Mouse (Mus musculus) right cerebral cortex, postnatal 4 days (tissue): ENCODE measurements around the gene Tmem19.

ENCODE experiments used
- DNase-seq: peaks from one replicate; pipeline ENCODE4 v3.0.0-alpha.2; 2022

Gene Tmem19

DNA sequence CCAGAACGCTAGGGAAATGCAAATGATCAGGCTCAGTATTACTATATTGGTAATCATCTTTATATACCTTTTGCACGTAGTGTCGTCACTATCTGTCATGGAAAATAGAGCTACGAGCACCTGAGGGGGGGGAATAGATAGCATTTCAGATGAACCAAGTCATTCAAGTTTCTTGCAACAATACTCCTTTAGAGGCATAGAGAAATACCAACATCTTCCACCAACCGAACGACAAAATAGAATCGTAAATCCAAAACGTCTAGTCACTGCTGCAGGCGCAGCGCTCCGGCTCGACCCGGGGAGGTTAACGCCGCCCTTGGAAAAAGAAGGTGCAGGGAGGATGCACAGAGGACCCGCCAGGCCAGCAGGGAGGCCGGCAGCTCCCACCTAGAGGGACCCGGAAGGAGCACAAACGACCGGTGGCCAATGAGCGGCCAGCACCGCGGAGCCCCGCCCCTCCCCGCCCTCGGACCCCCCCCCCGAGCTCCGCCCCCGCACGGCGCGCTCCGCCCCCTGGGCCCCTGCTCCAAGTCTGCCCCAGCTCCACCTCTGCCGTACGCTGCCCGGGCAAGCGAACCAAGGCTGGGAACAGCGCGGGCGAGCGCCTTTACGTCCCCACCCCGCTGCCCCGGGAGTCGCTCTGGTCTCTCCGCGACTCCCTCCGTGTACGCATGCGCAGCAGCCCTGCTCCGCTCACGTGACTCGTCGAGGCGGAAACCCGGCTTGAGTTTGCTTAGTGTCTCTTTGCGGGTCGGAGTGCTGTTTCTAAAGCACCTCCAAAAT is at the start of gene Tmem19:
Tmem19 (minus strand) TSS at position 662 of the 783 bp plus-strand sequence.
- peak; percentile 97 for DNase-seq

DNA sequence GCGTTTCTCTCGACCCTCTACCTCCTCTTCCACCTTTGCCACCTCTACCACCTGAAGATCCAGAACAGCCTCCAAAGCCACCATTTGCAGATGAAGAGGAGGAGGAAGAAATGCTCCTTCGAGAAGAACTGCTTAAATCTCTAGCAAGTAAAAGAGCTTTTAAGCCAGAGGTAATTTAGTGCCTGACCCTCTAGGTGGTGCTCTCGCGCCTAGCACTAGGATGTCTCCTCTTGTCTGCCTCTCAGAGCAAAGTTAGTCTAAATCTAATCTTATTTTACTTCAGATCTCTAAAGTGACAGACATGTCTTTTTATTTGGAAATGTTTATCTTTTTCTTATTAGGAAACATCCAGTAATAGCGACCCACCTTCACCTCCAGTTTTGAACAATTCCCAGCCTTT is 44.1 kb upstream of the Tmem19 start:
- peak; percentile 77 for DNase-seq

DNA sequence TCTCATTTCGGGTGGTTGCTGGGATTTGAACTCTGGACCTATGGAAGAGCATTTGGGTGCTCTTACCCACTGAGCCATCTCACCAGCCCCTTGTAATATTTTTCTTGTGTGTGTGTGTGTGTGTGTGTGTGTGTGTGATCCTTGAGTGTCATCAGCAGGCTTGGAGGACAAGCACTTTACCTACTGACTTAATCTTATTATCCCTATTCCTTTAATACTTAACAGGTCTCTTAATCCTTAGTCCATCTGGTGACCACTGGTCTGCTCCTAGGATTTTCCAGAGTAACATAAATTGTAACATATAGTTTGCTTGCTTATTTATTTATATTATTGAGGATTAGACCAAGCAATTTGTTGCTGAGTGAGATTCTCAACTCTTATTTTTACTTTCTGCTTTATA is 29.6 kb upstream of the Tmem19 start:
- no peak for DNase-seq

DNA sequence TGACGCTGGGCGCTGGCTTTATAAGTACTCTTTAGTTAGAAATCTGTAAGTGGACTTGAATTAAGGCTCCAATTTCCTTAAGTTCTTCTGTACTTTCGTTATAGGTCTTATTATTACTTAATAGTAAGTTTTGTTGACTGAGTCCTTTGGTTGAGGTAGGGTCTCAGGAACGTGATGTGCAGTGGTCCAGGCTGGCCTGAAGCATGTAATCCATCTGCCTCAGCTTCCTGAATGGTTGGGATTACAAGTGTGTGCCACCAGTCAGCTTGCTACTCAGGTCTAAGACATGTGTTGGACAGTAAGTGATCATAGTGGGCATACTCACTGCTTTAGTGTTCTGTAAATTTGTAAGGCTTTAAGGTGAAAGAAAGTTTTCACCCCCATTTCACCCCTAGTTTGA is 28.8 kb upstream of the Tmem19 start:
- DNase-seq: no peak

DNA sequence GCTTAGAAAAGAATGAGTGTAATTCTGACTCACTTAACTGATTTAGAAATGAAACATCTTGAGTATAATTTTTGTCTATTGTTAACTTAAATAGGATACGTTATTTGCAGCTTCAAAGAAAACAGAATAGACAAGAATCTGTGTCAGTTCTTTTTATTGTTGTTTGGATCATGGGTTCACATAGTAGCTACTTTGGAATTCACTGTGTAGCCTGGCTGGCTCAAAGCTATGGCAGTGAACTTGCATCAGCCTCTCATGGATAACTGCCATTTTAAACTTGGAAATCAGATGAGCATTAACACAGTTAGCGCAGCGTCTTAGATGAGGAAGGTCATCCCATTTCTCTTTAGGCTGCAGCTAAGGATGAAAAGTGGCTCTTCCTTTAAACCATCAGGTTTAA is 25.6 kb upstream of the Tmem19 start:
- no peak for DNase-seq

DNA sequence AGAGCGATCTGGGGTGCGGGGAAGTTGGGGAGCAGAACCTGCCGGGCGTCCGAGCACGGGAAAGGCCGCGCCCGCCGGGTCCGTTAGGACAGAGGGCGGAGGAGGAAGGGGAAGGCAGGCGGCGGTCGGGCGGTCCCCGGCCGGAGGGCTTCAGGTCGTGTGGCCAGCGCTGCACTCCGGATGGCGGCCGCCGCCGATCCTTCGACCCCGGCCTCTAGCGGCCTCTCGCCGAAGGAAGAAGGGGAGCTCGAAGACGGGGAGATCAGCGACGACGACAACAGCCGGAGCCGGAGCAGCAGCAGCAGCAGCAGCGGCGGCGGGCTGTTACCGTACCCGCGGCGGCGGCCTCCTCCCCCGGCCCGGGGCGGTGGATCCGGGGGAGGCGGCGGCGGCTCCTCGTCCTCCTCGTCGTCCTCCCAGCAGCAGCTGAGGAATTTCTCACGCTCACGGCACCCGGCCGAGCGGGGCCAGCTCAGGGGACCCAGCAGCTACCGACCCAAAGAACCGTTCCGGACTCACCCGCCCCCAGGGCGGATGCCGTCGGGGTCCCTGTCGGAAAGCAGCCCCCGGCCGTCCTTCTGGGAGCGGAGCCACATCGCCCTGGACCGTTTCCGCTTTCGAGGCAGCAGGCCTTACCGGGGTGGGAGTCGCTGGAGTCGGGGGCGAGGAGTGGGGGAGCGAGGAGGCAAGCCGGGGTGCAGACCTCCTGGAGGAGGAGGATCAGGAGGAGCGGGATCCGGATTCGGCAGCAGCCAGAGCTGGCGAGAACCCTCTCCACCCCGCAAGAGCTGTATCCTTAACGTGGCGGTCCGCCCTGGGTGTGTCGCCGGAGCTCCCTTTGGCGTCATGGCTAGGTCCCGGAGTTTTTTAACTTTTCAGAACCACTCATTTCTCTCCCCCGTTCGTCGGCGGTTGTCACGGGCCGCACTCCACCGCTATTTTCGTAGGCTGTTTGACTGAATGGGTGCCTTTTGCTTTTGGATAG is 23.0 kb upstream of the Tmem19 start:
- peak; percentile 49 for DNase-seq

DNA sequence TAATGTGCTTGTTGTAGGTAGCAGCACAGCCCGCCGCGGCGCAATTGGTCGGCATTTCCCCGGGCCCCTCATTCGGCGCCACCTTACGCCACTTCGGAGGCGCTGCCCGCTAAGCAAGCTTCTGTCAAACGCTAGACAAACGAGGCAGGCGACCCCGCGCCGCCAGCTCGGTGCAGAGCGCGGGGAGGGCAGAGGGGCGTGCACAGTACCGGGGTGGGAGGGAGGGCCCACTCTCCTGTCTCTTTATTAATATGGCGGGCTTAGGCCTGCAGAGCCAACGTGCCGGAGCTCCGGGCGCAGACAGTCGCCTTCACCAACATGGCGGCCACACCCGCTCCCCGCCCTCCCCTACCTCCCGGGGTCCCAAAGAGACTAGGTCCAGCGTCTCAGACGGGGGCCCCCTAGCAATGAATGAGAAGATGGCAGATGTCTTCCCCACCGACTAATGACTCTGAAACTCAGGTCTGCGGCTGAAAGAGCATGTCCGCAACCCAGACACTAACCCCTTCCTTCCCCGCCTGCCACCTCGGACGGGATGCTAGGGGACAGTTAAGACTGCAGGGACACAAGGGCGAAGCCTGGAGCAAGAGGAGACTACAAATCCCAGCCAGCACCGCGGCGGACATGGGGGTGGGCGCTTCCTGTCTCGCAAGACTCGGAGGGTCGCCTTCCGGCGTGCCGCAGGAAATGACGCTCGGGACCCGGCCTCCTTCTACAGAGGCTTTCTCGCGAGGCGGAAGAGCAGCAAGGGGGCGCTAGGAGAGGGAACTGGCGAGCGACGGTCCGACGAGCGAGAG is 22.1 kb upstream of the Tmem19 start, which contains the start of the genes Thap2 and Zfc3h1:
Thap2 (minus strand) TSS at position 223 of the 797 bp plus-strand sequence.
Zfc3h1 (plus strand) TSS at position 739 of the 797 bp plus-strand sequence.
- DNase-seq: peak; percentile 96

DNA sequence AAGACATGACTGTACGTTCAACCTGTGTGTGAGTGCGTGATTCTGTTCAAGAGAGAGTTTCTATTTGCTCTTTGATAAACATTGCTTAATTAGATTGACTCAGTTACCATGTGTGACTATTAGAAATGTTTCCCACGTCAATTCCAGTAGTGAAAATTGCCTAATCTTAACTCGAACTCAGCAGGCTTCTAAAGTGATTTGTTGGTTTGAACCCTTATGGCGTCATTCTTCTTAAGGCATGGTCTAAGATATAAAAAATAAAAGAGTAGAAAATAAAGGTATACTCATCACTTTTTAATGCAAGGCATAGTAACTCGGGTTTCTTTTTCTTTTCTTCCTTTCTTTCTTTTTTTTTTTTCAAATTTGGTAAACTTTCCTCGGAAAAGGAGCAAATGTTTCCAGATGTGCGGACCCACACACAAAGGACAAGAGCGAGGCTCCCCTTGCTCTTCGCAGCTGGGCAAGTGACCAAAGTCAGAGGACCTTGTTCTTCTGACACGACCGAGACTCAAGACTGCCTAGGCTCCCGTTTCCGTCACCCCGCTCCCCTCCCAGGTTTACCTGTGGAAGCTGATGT is 21.4 kb upstream of the Tmem19 start:
- DNase-seq: no peak

DNA sequence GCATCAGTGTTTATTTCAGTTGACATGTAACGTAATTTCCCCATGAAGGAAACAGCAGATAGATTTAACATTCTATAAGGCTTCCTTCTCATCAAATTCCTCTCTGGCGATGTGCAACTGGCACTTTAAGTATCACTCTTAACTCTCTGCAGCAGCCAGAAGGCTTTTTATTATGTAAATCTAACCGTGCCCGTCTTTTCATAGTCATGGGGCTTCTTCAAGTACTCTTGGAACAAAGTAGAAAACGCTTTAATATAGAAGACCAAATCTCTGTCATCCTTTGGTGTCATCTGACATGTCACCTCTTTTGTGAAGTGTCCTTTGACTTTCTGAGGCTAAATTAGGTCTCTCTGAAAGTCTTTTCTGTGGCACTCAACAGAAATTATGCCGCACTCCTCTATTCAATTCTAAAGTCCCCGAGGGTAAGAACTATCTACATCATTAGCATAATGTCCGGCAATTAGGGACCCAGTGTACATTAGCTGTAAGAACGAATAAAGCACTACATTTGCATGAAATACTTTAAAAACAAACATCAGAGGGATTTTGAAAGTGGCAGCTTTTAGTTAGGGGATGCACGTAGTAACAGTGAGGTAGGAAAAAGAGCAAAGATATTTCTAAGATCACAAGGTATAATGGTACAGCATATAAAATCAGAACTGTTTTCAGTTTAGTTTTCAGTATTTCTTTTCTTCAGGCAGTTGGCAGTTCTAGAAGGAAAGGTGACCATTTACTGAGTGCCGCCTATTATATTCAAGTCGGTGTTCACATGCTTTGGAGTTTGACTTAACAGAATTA is 20.7 kb upstream of the Tmem19 start:
- DNase-seq: no peak

DNA sequence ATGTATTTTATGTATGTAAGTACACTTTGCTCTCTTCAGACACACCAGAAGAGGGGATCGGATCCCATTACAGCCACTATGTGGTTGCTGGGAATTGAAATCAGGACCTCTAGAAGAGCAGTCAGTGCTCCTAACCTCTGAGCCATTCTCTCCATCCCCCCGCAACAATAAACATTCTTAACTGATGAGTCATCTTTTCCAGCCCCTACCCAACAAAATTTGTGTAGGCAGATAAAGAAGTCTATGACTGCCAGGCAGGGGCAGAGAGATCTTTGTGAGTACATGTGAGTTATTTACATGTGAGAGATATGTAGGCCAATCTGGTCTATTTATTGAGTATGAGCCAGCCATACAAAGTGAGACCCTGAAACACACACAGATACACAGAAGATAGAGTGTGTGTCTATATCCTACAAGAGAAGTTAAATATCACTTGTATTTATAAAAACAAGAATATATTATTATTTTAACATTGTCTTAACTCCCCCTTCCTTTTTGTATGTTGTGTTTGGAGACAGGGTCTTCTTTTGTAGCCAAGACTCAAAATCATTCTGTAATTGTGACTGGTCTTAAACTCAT is 19.3 kb upstream of the Tmem19 start:
- no peak for DNase-seq

DNA sequence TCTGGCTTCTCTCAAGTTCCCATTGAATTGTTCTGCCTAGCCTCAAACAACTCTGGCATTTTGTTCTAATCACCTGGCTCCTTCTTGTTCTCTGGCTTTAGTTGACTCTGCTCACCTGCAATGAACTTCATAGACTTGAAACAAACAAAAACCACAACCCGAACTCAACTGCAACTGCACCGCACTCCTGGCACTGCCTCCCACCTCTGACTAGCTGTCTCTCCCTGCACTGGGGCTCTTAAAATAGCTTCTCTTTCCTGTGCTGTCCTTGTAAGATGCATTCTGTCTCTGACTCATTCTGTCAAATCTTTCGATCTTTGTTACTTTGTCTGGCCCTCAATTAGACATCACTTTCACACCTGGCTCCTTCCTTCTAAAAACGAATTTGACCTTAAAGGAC is 850 bp upstream of the Tmem19 start:
- no peak for DNase-seq

DNA sequence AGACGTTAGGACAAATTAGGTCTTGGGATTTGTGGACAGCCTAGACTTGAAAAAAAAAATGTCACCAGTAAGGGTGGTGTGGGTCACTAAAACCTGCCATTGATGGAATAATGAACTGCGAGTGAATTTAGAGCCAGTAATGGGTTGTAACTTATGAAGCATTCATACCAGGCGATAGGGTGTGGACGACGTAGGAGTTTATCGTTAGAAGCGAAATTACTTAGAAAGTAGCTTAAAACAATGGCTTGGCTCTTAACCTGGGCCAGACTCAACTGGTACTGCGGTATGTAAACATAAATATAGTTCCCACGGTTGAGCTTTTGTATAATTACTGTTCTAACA is 293 bp upstream of the Tmem19 start:
- DNase-seq: no peak

DNA sequence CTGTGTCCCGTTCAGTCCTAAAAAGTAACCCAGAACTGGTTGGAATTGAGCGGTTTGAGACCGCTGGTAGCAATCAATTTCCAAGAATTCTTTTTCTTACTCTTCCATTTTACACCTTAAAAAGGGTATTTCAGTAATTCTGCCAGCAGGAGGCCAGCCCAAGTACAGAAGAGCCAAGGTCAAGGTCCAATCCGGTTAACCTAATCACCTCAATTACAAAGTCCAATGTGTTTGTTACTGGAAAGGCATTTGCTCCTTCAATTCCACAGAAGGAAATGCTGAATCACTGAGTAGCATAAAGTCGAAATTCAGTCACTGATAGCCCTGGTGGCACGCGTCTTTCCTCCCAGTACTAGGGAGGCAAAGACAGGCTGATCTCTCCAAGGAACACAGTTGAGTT is 3.2 kb downstream of the Tmem19 start:
- DNase-seq: no peak

DNA sequence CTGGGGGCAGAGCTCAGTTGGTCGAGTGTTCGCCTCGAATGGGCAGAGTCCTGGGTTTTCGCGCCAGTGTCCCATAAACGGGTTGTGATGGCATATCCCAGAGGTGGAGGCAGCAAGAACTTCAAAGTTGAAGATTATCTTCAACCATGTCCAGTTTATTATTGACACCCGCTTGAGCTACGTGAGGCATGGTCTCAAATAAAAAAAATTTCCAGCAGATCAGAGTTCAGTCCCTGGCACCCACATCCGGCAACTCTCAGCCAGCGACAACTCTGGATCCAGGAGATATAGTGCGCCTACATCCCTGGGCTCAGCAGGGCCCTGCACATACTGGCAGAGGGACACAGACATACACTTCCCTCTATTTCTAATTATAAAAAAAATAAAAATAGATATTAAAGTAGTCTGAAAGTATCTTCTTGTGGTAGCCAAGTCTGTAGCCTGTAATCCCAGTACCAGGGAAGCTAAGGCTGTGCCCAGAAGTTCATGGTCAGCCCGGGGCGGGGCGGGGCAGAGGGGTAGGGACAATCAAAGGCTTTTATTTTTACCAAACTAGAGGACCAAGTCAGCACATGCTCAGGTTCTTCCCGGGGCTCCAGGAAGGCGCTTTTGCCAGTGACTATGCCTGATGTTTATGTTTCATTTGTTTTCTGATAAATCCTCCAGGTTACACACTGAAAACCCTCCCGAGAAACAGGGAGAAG is 3.9 kb downstream of the Tmem19 start:
- no peak for DNase-seq

DNA sequence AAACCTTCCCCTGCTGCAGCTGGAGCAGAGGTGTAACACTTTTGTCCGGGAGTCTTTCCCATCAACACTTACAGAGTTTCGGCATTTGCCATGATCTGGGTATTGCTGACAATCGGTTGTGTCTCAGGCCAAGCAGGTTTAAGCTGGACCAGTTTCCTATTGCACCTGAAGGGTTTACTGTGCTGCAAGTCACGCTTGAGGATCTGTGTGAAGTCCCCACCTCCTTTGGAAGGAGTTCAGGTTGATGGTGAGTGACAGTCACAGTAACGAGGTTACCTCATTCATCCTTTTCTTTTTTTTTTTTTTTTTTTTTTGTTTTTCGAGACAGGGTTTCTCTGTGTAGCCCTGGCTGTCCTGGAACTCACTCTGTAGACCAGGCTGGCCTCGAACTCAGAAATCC is 6.2 kb downstream of the Tmem19 start:
- no peak for DNase-seq

DNA sequence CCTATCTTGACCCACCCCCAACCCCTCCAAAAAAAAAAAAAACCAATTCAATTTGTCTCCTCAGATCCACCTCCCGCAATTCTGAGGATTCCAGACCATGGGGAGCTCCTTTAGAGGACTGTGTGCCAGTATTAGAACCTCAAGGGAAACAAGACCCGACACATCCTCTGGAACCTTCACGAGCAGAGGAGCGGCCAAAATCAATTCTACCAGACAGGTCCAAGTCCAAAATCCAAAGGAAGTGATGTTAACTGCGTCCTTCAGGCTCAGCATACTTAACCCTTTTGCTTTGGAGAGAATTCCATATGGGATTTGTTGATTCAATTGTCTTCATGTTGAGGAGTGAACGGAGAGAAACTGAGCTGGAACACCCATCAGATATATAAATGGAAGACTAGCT is 7.3 kb downstream of the Tmem19 start:
- no peak for DNase-seq

DNA sequence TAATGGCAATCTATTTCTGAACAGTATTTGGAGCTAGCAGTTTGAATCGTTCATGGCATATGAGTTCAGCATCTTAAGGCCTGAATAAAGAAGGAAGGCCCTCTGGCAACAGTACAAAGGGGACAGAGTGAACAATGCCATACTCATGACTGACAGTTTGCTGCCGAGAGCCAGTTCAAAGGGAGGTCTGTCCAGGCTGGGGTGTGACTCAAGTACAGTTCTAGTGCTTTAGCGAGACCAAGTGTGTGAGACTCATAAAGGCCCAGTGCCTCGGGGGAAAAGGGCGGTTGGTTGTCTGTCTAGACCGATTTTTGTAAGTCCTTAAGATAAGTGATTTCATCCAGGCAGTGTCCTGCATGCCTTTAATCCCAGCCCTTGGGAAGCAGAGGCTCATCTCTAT is 7.7 kb downstream of the Tmem19 start:
- no peak for DNase-seq

DNA sequence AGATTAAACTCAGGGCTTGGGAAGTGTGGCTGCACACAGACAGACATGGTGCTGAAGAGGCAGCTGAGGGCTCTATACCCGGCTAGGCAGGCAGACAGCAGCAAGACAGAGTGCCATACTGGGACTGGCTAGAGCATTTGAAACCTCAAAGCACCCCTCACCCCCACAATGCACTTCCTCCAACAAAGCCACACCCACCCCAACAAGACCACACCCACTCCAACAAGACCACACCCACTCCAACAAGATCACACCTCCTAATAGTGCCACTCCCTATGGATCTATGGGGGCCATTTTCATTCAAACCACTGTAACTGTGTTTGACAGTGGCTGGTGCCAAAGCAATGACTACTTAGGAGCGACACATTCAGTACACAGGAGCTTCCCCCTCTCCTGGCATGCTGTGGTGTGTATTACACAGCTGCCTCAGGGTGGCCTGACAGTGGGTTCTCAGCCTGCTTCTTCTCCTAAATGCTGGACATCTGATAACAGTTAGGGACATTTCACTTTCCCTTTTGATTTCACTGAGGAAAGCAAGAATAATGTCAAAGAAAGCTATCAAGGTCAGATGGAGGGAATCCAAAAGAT is 11.4 kb downstream of the Tmem19 start:
- no peak for DNase-seq

DNA sequence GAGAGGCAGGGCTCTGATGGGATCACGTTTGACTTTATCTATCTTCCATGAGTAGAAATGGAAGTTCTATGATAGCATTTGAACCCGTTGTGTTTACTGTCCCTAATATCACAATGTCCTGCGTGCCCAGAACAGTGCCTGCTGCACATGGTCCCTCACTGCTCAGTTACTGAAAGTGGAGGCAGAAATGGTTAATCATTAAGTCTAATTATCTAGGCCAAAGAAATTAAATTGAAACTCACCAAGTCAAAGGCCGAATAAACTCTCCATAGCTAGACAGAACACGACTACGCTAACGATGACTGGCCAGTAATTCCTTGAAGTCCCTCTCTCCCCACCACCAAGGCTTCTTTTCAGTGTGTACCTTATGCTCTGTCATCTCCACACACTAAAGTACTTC is 12.8 kb downstream of the Tmem19 start:
- no peak for DNase-seq

DNA sequence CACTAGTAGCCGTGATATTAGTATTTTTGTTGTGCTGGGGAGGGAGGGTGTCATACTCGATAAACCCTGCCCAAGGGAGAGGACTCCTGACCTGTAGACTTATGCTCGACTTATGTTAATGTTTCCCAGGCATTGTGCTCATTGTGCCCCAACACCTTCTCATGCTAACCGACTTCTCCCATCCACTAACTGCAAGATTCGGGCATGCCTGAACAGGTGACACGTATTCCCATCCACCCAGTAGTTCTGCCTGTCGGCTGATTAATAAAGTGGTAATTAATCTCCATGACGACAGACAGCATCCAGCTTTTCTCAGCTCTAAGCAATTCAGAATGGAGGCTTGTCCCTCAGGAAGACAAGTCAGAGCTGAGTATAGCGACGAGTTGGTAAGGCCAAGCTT is 13.3 kb downstream of the Tmem19 start:
- no peak for DNase-seq
